Mouse (Mus musculus) embryo, embryonic 10 days (tissue): ENCODE data around the gene Zfp956.

ENCODE experiments used
- DNase-seq: peaks from one replicate; pipeline ENCODE4 v3.0.0-alpha.2; 2015; ENCODE audit warnings: low spot score

Gene Zfp956

GRCm38 (mm10) chr6:47974599-47974998 is 21.4 kb downstream of the Zfp956 start:
- DNase-seq: no peak

GRCm38 (mm10) chr6:47978897-47979368 is 25.7 kb downstream of the Zfp956 start:
- peak; percentile 82 for DNase-seq

DNA sequence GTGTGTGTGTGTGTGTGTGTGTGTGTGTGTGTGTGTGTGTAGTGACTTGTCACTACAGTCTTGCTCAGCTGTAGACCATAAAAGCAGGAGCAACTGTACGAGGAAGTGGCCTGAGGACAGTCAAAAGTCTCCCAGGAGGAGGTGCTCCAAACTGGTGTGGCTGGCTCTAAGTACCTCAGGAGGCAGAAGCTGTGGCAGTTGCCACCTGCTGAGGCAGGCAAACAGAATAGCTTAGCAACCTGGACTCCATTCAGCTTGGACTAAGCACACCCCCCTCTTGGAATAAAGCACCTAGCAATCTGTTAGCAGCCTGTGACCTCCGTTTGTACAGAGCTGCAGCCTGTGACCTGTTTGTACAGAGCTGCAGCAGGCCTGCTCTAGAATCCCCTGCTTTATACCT is 30.7 kb downstream of the Zfp956 start:
- no peak for DNase-seq

- DNase-seq: no peak
Measured at GRCm38 (mm10) chr6:47995661-47996060, 42.5 kb downstream of the Zfp956 start.

DNA sequence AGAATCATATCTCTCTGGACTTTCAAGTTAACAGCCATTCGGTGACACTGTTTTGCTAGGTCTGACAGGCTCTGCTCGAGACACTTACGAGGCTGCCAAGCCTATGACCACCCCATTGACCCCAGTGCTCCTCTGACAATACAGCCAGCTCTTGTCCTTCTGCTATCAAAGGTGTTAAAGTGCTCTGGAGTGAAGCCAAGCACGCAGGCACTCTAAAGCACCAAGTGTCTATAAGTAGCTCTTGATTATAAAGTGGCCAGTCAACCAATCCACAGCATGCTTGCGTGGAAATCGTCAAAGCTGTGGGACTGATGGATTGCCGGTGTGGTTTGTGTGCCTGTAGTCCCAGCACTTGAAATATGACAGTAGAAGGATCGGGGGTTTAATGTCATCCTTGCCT is 57.5 kb downstream of the Zfp956 start:
- DNase-seq: peak; percentile 8
